Mouse (Mus musculus): ENCODE measurements around the gene F13a1. TPM values are rescaled to one million over a fixed set of nuclear protein-coding genes. Genes with fewer than 3 reads are reported as not detected.

Gene F13a1
- polyA plus RNA-seq (2012; rRNA removed; ENCODE audit: low replicate concordance), result 0.15 TPM in 1 of 2 replicates, not detected in the other

DNA sequence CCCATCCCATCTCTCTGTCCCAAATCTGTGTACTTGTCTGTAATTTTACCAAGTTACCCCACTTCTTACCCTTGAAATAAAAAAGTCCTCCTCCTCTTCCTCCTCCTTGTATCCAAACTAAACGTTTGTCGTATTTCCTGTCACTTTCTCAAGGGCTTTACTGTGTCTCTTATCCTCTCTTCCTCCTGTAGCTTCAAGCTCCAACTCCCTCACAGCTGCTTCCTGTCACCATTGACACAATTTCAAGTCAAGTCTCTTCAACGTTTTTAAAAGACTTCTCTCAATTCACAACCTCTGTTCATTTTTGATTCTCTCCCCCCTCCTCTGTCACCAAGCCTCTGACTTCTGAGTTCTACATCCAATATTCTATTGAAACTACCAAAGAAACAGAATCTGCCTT lies at the start of gene F13a1:
F13a1 (minus strand) TSS at position 119 of the 400 bp plus-strand sequence.

